Mouse (Mus musculus) right cerebral cortex, postnatal 14 days (tissue): ENCODE results near the gene Gm11213.

Experiments used
- DNase-seq: peaks from one replicate; pipeline ENCODE4 v3.0.0; 2022

The Gm11213 gene

GRCm38 (mm10) chr4:63604945-63605344 is at the start of gene Gm11213:
Gene Gm11213 (minus strand): TSS chr4:63605261.
- no peak for DNase-seq

- no peak for DNase-seq
Measured at GRCm38 (mm10) chr4:63654381-63654780, 49.3 kb upstream of the Gm11213 start.

GRCm38 (mm10) chr4:63643956-63644726 is 39.1 kb upstream of the Gm11213 start:
- no peak for DNase-seq

- no peak for DNase-seq
Measured at GRCm38 (mm10) chr4:63639842-63640241, 34.8 kb upstream of the Gm11213 start.

GRCm38 (mm10) chr4:63638603-63639002 is 33.5 kb upstream of the Gm11213 start:
- no peak for DNase-seq

- DNase-seq = no peak
Measured at GRCm38 (mm10) chr4:63633181-63633580, 28.1 kb upstream of the Gm11213 start.

GRCm38 (mm10) chr4:63627111-63627510 is 22.1 kb upstream of the Gm11213 start:
- no peak for DNase-seq

GRCm38 (mm10) chr4:63625563-63626080 is 20.6 kb upstream of the Gm11213 start:
- no peak for DNase-seq

- no peak for DNase-seq
Measured at GRCm38 (mm10) chr4:63622378-63622835, 17.3 kb upstream of the Gm11213 start, which contains the start of gene Tex48. Gene Tex48 (minus strand): TSS chr4:63622428.

GRCm38 (mm10) chr4:63621861-63622260 is 16.8 kb upstream of the Gm11213 start:
- DNase-seq = no peak

GRCm38 (mm10) chr4:63608391-63608790 is 3.3 kb upstream of the Gm11213 start:
- DNase-seq = no peak

- no peak for DNase-seq
Measured at GRCm38 (mm10) chr4:63605968-63606367, 907 bp upstream of the Gm11213 start.

GRCm38 (mm10) chr4:63605545-63605944 is 484 bp upstream of the Gm11213 start:
- no peak for DNase-seq

- DNase-seq = no peak
Measured at GRCm38 (mm10) chr4:63601263-63601662, 3.8 kb downstream of the Gm11213 start.

- no peak for DNase-seq
Measured at GRCm38 (mm10) chr4:63600786-63601185, 4.3 kb downstream of the Gm11213 start.

GRCm38 (mm10) chr4:63596010-63596409 is 9.1 kb downstream of the Gm11213 start:
- no peak for DNase-seq

GRCm38 (mm10) chr4:63595259-63595658 is 9.8 kb downstream of the Gm11213 start:
- DNase-seq = no peak

GRCm38 (mm10) chr4:63594459-63595110 is 10.5 kb downstream of the Gm11213 start:
- no peak for DNase-seq

- no peak for DNase-seq
Measured at GRCm38 (mm10) chr4:63590538-63590937, 14.5 kb downstream of the Gm11213 start.

GRCm38 (mm10) chr4:63589987-63590386 is 15.1 kb downstream of the Gm11213 start:
- no peak for DNase-seq

GRCm38 (mm10) chr4:63586240-63586639 is 18.8 kb downstream of the Gm11213 start:
- no peak for DNase-seq

- no peak for DNase-seq
Measured at GRCm38 (mm10) chr4:63585216-63585615, 19.8 kb downstream of the Gm11213 start.

- DNase-seq = no peak
Measured at GRCm38 (mm10) chr4:63582580-63582979, 22.5 kb downstream of the Gm11213 start.

- DNase-seq = no peak
Measured at GRCm38 (mm10) chr4:63580078-63580477, 25.0 kb downstream of the Gm11213 start.
